Mouse (Mus musculus) inflammation-experienced regulatory T-cells, adult 6 months (primary cell): Measurements from ENCODE around the gene Fpr1. TPM values are rescaled to one million over a fixed set of nuclear protein-coding genes. Genes with fewer than 3 reads are reported as not detected.
A peak's percentile ranks its signal among the peaks of the same experiment; 100 is the strongest.
"Not testable (repeated sequence)": the region's sequence is repeated elsewhere in the genome, so short reads cannot be mapped to it uniquely, and the experiment has no call there.

Experiments used
- ATAC-seq: one replicate; pipeline ENCODE4 v1.8.0; 2017
- polyA plus RNA-seq, 3 experiments: library from polyadenylated mRNA; unstranded; fragments of 100-300 nt; shearing (Covaris generic); gene quantifications; one replicate each; pipeline ENCODE4 v1.2.1; 2017

Fpr1 gene
- polyA plus RNA-seq, 3 experiments from 2014 or later: 0.72 TPM; not detected in 2

GRCm38 (mm10) chr17:17849906-17850712, 33.6 kb downstream of the Fpr1 start:
- ATAC-seq: no peak

GRCm38 (mm10) chr17:17848988-17849387, 34.8 kb downstream of the Fpr1 start:
- ATAC-seq: no peak

- ATAC-seq: peak; percentile 42
Measured at GRCm38 (mm10) chr17:17845187-17846027, 38.3 kb downstream of the Fpr1 start.

GRCm38 (mm10) chr17:17844606-17845005, 39.1 kb downstream of the Fpr1 start:
- not testable (repeated sequence) for ATAC-seq

- no peak for ATAC-seq
Measured at GRCm38 (mm10) chr17:17843534-17844261, 40.0 kb downstream of the Fpr1 start.

DNA sequence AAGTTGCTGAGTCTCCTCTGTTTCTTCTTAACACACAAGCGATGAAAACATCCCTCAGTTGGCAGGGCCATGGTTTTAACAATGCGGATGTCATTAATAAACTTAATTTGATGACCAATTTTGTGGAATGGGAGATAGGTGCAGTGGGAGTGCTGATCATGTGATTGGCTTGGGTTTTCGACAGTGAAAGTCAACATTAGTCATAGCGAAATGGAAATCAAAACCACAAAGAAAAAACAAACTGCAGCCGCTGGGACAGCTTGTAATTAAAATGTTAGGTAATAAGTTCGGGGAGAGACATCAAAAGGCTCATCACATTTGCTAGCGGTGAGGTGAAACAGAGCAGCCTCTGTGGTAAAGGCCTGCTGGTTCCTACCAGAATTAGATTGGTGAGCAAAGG, 42.9 kb downstream of the Fpr1 start:
- peak; percentile 12 for ATAC-seq

DNA sequence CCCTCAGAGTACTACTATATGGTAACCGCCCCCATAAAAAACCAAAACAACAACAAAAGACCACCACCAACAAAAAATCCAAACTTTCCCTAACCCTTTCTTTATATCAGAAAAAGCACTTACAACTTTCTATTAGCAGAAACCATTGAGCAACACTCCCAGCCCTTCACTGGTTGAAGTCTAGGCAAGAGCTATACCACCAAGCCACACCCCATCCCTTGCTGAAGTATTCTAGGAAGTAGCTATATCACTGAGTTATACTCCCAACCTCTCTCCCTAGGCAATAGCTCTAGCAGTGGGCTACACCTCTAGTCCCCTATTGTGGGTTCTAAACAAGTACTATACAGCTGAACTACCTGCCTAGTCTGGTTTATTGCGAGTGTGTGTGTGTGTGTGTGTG, 44.5 kb downstream of the Fpr1 start:
- no peak for ATAC-seq

DNA sequence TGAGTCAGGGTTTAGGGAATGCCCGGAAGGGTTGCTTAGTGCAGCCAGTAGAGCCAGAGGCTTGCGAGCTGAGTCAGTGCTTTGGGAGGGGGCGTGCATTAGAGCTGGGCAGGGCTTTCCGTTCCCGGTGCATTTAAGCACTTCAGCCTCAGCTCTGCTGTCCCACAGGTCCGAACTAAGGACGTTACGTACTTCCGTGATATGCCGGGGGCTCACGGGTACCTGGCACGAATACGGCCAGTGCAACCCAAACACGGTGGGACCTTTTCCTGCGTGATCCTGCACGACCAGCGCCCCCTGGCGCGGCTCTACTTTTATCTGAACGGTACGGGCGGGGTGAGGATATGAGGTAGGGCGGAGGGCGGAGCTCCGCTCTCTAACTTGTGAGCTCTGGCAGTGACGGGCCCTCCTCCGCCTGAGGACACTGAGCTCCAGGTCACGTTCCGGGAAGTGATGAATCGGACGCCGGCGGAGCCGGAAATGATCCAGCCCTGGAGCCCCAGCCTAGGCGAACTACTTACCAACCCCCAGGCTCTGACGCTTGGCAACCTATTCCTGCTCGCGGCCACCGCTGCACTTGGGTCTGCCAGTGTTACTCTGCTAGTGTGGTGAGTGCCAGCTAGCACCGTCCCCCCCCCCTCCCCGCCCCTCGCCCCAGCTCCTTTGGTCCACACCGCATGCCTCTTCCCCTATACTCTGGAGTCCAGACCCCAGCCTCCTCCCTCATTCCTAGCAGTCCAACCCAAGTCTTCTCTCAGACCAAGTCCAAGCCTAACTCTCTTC, 45.6 kb downstream of the Fpr1 start:
- peak; percentile 97 for ATAC-seq

DNA sequence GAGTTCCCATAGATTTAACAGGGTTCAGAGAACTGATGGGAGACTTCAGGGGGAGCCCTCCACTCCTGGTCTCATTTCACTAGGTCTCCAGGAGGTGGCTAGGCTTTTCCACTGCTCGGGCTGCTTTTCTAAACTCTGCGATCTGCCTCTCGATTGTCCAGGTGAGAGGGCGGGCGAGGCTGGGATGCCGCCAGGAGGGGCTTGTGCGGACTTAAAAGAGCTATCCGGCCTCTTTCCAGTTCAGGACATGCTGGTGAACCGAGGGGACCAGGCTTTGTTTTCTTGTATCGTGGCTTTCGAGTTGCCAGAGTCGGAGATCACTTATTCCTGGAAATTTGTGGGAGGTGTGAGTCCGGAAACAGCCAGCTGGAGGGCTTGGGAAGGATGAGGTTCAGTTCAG, 46.3 kb downstream of the Fpr1 start:
- ATAC-seq: no peak

- no peak for ATAC-seq
Measured at GRCm38 (mm10) chr17:17836101-17836500, 47.6 kb downstream of the Fpr1 start.

DNA sequence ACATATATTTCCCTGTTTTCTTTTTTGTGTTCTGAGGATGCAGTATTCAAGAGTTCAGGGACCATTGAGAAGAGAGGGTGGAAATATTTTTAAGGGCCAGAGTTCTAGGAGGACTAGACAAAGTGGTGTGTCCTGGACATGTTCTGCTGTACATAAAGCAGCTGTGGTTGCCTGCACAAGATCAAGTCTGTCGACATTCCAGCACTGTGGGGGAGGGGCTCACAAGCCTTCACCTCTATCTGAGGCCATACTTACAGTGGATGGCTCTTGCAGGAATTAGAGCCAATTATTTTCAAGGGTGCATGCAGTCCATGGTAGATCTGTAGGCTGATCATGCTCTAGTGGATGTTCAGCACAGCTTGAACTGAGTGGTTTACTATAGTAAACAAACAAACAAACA, 48.8 kb downstream of the Fpr1 start:
- no peak for ATAC-seq

DNA sequence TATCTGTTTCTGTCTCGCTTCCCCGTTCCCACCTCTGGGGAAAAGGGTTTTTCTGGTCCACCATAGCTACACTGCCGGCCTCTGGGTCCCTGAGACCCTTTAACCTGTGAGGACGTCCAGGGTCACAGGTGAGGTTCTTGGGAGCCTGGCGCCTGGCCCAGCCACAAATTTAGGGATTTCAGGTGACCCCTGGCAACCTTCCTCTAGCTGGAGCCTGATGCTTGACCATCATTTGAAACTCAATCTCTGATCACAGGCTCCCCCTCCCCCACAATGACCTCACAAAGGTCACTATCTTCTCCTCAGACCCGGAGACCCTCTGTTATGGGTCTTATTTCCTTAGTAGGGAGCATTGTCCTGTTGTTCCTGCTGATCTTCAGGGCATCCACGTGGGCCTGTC, 53.0 kb downstream of the Fpr1 start:
- no peak for ATAC-seq

DNA sequence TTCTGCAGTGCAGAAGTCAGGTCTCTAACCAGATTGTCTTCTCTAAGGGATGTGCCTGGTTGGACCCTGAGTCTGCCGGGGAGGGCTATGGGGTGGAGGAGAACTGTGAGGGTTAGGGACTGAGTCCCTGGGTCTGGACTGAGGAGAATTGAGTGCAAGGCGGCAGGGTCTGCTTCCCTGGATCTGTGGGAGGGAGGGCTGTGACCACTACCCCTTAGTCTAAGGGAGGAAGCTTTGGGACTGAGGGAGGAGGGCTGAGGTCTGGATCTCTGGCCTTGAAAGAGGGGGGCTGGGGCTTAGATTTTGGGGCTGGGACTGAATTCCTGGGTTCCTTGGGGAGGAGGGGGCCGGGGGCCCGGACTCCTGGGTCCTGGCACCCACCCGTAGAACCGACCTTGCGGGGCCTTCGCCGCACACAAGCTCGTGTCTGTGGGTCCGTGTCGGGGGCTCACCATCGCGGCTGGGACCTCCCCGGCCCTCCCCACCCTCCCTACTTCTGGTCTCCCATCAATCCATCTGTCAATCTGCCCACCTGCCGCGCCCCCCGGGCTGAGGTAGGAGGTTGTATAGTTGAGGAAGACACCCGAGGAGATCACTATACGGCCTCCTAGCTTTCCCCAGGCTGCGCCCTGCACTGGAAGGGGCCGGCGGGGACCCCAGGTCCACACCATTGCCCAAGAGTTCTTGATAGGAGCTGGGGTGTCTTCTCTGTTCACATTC, 53.8 kb downstream of the Fpr1 start:
- ATAC-seq: no peak

DNA sequence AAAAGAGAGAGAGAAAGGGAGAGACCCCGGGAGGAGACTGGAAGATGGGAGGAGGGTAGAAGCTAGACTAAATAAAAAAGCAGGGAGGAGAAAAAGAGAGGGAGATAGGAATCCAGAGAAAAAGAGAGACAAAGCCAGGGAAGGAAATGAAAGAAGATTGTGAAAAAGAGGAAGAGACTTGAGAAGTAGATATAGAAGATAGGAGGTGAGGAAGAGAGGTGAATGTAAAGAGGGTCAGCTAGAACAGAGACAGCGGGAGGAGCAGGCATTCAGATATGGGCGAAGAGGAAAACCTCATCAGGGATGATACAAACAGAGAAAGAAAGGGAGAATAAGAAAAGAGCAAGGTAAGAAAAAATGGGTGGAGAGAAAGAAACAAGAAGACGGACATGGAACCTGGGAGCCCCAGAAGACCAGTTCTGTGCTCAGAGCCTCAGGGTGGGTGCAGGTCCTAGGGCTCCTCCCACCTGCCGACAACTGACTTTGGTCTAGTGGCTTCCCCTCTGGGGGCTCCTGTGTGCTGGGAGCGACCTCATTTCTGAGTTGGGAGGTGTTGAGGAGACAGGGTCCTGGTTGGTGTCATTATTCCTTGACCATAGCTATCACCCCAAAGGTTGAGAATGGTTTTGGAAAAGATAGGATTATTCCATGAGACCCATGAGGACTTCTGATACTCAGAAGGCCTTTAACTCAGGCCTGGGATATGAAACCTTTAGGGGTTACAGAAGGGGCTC, 54.5 kb downstream of the Fpr1 start:
- ATAC-seq: no peak

DNA sequence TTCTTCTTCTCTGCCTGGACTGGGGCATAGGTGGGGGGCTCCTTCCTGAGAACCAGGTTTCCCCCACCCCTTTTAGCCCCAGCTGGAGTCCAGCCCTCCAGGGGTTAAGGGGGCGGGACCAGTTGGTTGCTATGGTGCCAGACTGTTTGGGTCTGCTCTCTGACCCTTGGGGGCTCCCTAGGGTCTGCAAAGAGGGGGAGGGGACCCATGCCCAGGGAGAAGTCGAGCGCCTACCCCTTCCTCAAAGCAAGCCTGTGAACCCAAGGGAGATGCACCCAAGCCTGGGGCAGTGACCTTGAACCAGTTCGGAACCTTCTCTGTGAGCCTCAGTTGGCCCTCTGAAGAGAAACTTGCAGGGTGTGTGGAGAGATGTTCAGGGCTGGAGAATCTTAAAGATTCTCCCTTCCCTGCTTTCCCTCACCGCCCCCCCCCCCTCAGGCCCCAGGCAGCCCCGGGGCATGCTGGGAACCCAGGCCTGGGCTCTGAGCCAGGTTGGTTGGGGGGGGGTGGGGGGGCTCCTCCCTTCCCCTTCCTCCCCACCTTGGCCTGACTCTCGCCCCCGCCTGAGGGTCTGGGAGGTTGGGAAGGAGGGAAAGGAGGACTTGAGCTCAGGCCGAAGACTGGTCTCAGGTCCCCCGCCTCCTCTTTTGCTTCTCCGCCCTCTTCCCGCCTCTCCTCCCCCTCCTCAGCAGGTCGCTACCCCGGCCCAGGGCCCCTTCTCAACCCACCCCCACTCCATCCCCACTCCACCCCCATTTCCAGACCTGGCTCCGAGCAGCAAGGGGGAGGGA, 55.4 kb downstream of the Fpr1 start:
- ATAC-seq: peak; percentile 7

DNA sequence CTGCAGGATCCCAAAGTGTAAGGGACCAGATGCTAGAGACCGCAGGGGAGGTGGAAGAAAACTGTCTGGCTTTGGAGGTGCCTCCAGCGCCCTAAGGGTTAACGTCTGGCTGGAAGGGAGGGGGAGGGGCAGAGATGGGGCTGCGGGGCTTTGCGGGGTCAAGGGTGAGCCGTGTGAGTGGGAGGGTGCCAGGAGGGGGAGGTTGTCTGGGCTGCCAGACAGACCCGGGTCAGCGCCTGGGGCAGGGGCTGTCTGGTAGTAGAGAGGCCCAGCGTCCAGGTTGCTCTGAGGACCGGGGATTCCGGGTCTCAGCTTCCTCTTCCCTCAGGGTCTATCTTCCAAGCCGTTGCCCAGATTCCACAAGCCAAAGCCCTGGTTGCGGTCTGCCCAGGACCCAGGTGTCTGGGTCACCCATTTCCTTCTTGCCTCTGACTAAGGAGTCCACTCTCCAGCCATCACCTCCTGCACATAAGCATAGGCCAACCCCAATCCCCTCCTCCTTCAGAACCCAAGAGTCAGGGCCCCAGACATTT, 56.0 kb downstream of the Fpr1 start:
- ATAC-seq: peak; percentile 5

- ATAC-seq: peak; percentile 22
Measured at GRCm38 (mm10) chr17:17826751-17827657, 56.7 kb downstream of the Fpr1 start, which contains the start of gene Spaca6. TSS of gene Spaca6 (plus strand) at chr17:17827158.
